Mouse (Mus musculus) central nervous system, embryonic 18 days (tissue): ENCODE data around the gene Apol9b. TPM values are rescaled to one million over a fixed set of nuclear protein-coding genes. Genes with fewer than 3 reads are reported as not detected.

ENCODE experiments used
- polyA plus RNA-seq: library from polyadenylated mRNA; depleted of rRNA; stranded (reverse); fragments of >200 nt; gene quantifications from 2 replicates; pipeline ENCODE4 v1.2.3, GENCODE M21; 2012; rRNA removed

The Apol9b gene
- polyA plus RNA-seq: 0.09 and 0.23 TPM in 2 replicates

DNA sequence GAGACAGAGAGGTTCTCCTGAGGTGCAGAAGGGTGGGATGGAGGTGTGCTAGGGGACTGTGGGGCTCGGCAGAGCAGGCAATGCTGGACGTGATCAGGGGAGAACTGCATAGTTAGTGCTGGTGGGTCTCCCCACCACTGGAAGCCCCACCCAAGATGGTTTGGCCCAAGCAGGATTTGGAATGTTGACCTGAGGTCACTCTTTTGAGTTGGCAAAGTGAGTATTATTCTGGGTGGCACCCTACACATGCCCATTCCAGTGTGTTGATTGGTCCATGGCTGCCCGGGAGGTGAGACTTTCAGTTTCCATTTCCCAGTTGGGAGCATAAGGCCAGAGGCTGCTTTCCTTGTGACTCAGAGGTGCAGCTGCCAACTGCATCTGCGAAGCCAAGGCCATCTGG lies at the start of gene Apol9b:
TSS of gene Apol9b (plus strand) at position 301 of the 400 bp plus-strand sequence.

GRCm38 (mm10) chr15:77698656-77699055 lies 30.2 kb upstream of the Apol9b start, which contains the start of gene Apol7e:
Gene Apol7e, plus strand, starts transcription at chr15:77698857.

GRCm38 (mm10) chr15:77756848-77757247 lies 28.0 kb downstream of the Apol9b start, which contains the start of gene Apol8:
Gene Apol8, minus strand, starts transcription at chr15:77757003.

Other genes with a start within 250 kb of the Apol9b start
- not detected in 2 replicates for gene Apol11a, start 220.8 kb upstream of the Apol9b start, polyA plus RNA-seq
- gene Apol7c, start 195.7 kb upstream of the Apol9b start, polyA plus RNA-seq: not detected in 2 replicates
- not detected in 2 replicates for gene 1700025B11Rik, start 167.1 kb upstream of the Apol9b start, polyA plus RNA-seq
- 0.03 and 0.05 TPM in 2 replicates for gene Apol10b, start 132.9 kb upstream of the Apol9b start, polyA plus RNA-seq
- gene Gm36245, start 129.8 kb upstream of the Apol9b start, polyA plus RNA-seq: not detected in 2 replicates
- not detected in 2 replicates for gene Apol11b, start 85.8 kb upstream of the Apol9b start, polyA plus RNA-seq
- gene Apol7e, start 30.2 kb upstream of the Apol9b start, polyA plus RNA-seq: 0.04 TPM in 2 replicates
- gene Apol8, start 28.0 kb downstream of the Apol9b start, polyA plus RNA-seq: 0.25 and 0.27 TPM in 2 replicates
- gene Myh9, start 113.1 kb downstream of the Apol9b start, polyA plus RNA-seq: 14.5 and 16.3 TPM in 2 replicates
- gene Txn2, start 200.0 kb downstream of the Apol9b start, polyA plus RNA-seq: 140 and 144 TPM in 2 replicates
- 22.0 and 23.9 TPM in 2 replicates for gene Foxred2, start 227.7 kb downstream of the Apol9b start, polyA plus RNA-seq
- 163 and 173 TPM in 2 replicates for gene Eif3d, start 241.8 kb downstream of the Apol9b start, polyA plus RNA-seq